Mouse (Mus musculus) stomach, embryonic 14.5 days (tissue): ENCODE measurements around the gene Atrnl1. TPM values are rescaled to one million over a fixed set of nuclear protein-coding genes. Genes with fewer than 3 reads are reported as not detected.
A peak's percentile ranks its signal among the peaks of the same experiment; 100 is the strongest.

Source experiments
- ATAC-seq: fragments of 200-750 bp; cut with Nextera tagmentation; 2 replicates; pipeline ENCODE4 v1.8.0; 2017; ENCODE audit warnings: low read depth, moderate TSS enrichment; ENCODE audit not compliant: insufficient number of reproducible peaks, insufficient read depth, low FRiP score
- H3K27ac ChIP-seq: fragments of 300-500 bp; sonication (generic); 2 replicates; pipeline ENCODE4 v1.5.1; 2014; ENCODE audit warnings: mild to moderate bottlenecking, low read length, moderate library complexity, mixed read lengths
- H3K27me3 ChIP-seq: fragments of 300-500 bp; sonication (generic); 2 replicates; pipeline ENCODE4 v1.6.1; 2014; ENCODE audit warnings: low read length, control low read depth, mixed read lengths; ENCODE audit not compliant: control insufficient read depth, insufficient read depth
- H3K36me3 ChIP-seq: fragments of 300-500 bp; sonication (generic); 2 replicates; pipeline ENCODE4 v1.6.1; 2014; ENCODE audit warnings: mild to moderate bottlenecking, control low read depth, low read length, moderate library complexity, mixed read lengths; ENCODE audit not compliant: control insufficient read depth, insufficient read depth
- H3K4me1 ChIP-seq: fragments of 300-500 bp; sonication (generic); 2 replicates; pipeline ENCODE4 v1.6.1; 2014; ENCODE audit warnings: low read length, control low read depth, mixed read lengths; ENCODE audit not compliant: control insufficient read depth, insufficient read depth
- H3K4me2 ChIP-seq: fragments of 300-500 bp; sonication (generic); replicated peaks from 2 replicates; pipeline ENCODE4 v1.6.1; 2014; ENCODE audit warnings: low read depth, low read length, control low read depth
- H3K4me3 ChIP-seq: fragments of 300-500 bp; sonication (generic); 2 replicates; pipeline ENCODE4 v1.5.1; 2014; ENCODE audit warnings: low read depth, low read length, control low read depth
- H3K9ac ChIP-seq: fragments of 300-500 bp; sonication (generic); replicated peaks from 2 replicates; pipeline ENCODE4 v1.6.1; 2014; ENCODE audit warnings: low read depth, mild to moderate bottlenecking, control low read depth, low read length, moderate library complexity, mixed read lengths
- H3K9me3 ChIP-seq: fragments of 300-500 bp; sonication (generic); 2 replicates; pipeline ENCODE4 v1.6.1; 2016; ENCODE audit warnings: low read depth, low read length, control low read depth; ENCODE audit not compliant: control insufficient read depth
- WGBS: fragments of 180-500 bp; shearing (Covaris S2); extraction: QIAGEN DNeasy Blood & Tissue Kit; methylation state at CpG from one replicate; pipeline ENCODE4 v1.1.7; 2014; 5-methylcytosine and 5-hydroxymethylcytosine counted together
- polyA plus RNA-seq: library from polyadenylated mRNA; unstranded; fragments of >200 nt; fragmentation: Nextera tagmentation; extraction: Ambion mirVana; gene quantifications from 2 replicates; pipeline ENCODE4 v1.2.1, GENCODE M21; 2014

The Atrnl1 gene
- polyA plus RNA-seq, 1 experiment from 2014 or later = 8.2 TPM

GRCm38 (mm10) chr19:58104544-58104943, 493.7 kb downstream of the Atrnl1 start:
- no peak overlapping the region for H3K9ac ChIP-seq
- no peaks in the 10 kb centered on the region for H3K27me3 ChIP-seq
- H3K4me3 ChIP-seq = no peak overlapping the region
- no peak overlapping the region for H3K4me2 ChIP-seq
- H3K27ac ChIP-seq = no peak overlapping the region
- no peaks in the 10 kb centered on the region for H3K4me1 ChIP-seq
- H3K36me3 ChIP-seq = no peaks in the 10 kb centered on the region
- peaks cover 5% of the 10 kb centered on the region; the same call in 1 of the 2 replicates for H3K9me3 ChIP-seq
- WGBS = 71% methylated on average over 7 of the region's 7 CpGs
- no peak for ATAC-seq

DNA sequence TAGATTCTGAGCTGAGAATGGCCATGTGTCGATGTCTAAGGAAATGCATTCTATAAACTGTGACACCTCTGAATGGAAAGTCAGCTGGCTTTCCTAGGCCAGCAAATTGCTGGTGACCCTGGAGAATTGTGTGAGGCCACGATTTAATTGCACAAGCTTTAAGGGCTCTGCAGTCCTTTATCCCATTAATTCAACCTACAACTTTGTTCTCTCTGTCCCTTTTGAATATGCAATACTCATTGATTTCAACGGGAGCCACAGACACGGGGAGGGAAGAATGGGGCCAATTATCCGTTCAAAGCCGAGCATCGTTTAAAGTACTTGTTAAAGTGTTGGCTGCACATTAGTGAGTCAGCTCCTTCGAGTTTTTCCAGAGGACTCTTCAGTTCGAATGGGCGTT, 496.8 kb downstream of the Atrnl1 start:
- H3K4me3 ChIP-seq = no peak overlapping the region
- no peak overlapping the region for H3K9ac ChIP-seq
- no peaks in the 10 kb centered on the region for H3K4me1 ChIP-seq
- no peaks in the 10 kb centered on the region for H3K27me3 ChIP-seq
- 83% methylated on average over 10 of the region's 10 CpGs for WGBS
- H3K4me2 ChIP-seq = no peak overlapping the region
- ATAC-seq = no peak
- no peaks in the 10 kb centered on the region for H3K9me3 ChIP-seq
- H3K36me3 ChIP-seq = no peaks in the 10 kb centered on the region
- no peak overlapping the region for H3K27ac ChIP-seq

GRCm38 (mm10) chr19:58110491-58110890, 499.7 kb downstream of the Atrnl1 start:
- H3K4me1 ChIP-seq = no peaks in the 10 kb centered on the region
- H3K4me3 ChIP-seq = no peak overlapping the region
- no peak overlapping the region for H3K27ac ChIP-seq
- WGBS = 99% methylated on average over 3 of the region's 3 CpGs
- H3K9me3 ChIP-seq = no peaks in the 10 kb centered on the region
- H3K36me3 ChIP-seq = no peaks in the 10 kb centered on the region
- H3K4me2 ChIP-seq = no peak overlapping the region
- no peak overlapping the region for H3K9ac ChIP-seq
- ATAC-seq = no peak
- H3K27me3 ChIP-seq = no peaks in the 10 kb centered on the region

DNA sequence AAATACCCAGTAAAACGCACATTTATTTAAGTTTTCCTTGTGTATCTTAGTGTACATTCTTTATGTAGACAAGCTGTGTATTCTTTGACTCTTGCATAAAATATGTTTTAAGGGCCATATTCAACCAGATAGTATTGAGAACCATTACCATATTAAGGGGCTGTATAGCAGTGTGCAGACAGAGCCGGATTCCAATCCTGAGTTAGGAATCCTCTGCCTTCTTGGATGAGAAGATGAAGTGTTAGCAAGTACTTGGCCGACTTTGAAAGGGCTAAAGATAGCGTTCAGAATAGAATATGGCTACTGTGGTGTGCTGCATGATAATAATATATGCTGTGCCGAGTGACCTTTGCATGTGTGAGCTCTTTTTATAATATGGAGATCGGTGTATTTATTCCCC, 500.5 kb downstream of the Atrnl1 start:
- H3K4me1 ChIP-seq = no peaks in the 10 kb centered on the region
- ATAC-seq = no peak
- no peak overlapping the region for H3K4me3 ChIP-seq
- WGBS = 93% methylated on average over 6 of the region's 6 CpGs
- no peak overlapping the region for H3K9ac ChIP-seq
- H3K4me2 ChIP-seq = no peak overlapping the region
- no peak overlapping the region for H3K27ac ChIP-seq
- H3K27me3 ChIP-seq = no peaks in the 10 kb centered on the region
- H3K9me3 ChIP-seq = no peaks in the 10 kb centered on the region
- H3K36me3 ChIP-seq = no peaks in the 10 kb centered on the region

- no peak overlapping the region for H3K4me3 ChIP-seq
- no peak overlapping the region for H3K4me2 ChIP-seq
- 71% methylated on average over 5 of the region's 5 CpGs for WGBS
- no peaks in the 10 kb centered on the region for H3K9me3 ChIP-seq
- H3K9ac ChIP-seq = no peak overlapping the region
- H3K27ac ChIP-seq = no peak overlapping the region
- no peaks in the 10 kb centered on the region for H3K27me3 ChIP-seq
- no peaks in the 10 kb centered on the region for H3K4me1 ChIP-seq
- H3K36me3 ChIP-seq = no peaks in the 10 kb centered on the region
- no peak for ATAC-seq
Observed at GRCm38 (mm10) chr19:58112151-58112550, 501.3 kb downstream of the Atrnl1 start.

DNA sequence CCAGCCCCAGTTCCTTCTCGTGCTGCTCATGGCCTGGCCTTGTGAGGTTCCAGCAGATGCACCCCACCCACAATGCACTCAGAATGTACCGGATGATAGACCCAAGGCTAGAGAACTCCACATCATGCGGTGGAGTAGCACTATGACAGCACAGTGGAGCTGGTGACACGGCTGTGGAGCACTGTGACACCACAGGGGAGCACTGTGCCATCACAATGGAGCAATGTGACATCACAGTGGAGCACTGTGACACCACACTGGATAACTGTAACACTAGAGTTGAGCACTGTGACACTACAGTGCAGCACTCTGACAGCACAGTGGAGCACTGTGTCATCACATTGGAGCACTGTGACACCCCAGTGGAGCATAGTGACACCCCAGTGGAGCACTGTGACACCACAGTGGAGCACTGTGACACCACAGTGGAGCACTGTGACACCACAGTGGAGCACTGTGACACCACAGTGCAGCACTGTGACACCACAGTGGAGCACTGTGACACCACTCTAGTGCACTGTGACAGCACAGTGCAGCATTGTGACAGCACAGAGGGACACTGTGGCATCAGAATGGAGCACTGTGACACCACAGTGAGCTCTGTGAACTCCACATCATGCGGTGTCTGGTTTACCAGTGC, 502.4 kb downstream of the Atrnl1 start:
- Histone ChIP-seq H3K9me3 (no peaks in the 10 kb centered on the region), H3K4me2 (no peak overlapping the region), H3K27me3 (no peaks in the 10 kb centered on the region), H3K4me1 (no peaks in the 10 kb centered on the region), H3K36me3 (no peaks in the 10 kb centered on the region), H3K9ac (no peak overlapping the region), H3K4me3 (no peak overlapping the region), H3K27ac (no peak overlapping the region)
- peak; percentile 94 for ATAC-seq
- 80% methylated on average over 5 of the region's 5 CpGs for WGBS

DNA sequence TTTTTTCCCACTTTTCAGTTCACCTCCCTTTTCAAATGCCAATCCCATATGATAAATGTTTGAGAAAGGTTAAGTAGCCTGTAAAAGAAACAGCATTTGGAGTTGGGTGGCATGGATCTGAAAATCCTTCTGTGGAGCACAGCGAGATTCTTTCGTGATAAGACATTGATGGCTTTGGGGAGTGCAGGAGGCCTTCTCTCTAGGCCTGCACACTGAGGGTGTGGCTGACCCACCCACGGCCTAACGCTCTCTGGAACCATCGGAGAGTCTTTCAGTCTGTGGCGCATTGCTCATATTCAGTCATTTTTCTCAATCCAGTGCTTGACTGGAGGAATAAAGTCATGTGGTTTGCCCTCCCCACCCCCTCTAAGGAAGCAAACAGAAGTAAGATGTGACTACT, 506.8 kb downstream of the Atrnl1 start:
- Histone ChIP-seq H3K9me3 (no peaks in the 10 kb centered on the region), H3K4me3 (no peak overlapping the region), H3K27me3 (no peaks in the 10 kb centered on the region), H3K9ac (no peak overlapping the region), H3K27ac (no peak overlapping the region), H3K36me3 (no peaks in the 10 kb centered on the region), H3K4me1 (peaks cover 16% of the 10 kb centered on the region), H3K4me2 (no peak overlapping the region)
- WGBS = 70% methylated on average over 6 of the region's 6 CpGs
- ATAC-seq = no peak

GRCm38 (mm10) chr19:58118141-58118835, 507.5 kb downstream of the Atrnl1 start:
- Histone ChIP-seq H3K27ac (peak overlapping the region; percentile 74; the same call in 1 of the 2 replicates), H3K27me3 (no peaks in the 10 kb centered on the region), H3K9ac (no peak overlapping the region), H3K4me1 (peaks cover 16% of the 10 kb centered on the region), H3K36me3 (no peaks in the 10 kb centered on the region), H3K4me3 (no peak overlapping the region), H3K4me2 (no peak overlapping the region), H3K9me3 (no peaks in the 10 kb centered on the region)
- no peak for ATAC-seq
- 89% methylated on average over 19 of the region's 19 CpGs for whole genome bisulfite sequencing
